Mouse (Mus musculus) heart, postnatal 25 days (tissue): Measurements from ENCODE around the gene Erc2. TPM values are rescaled to one million over a fixed set of nuclear protein-coding genes. Genes with fewer than 3 reads are reported as not detected.
"Not testable (repeated sequence)": the region's sequence is repeated elsewhere in the genome, so short reads cannot be mapped to it uniquely, and the experiment has no call there.

Source experiments
- DNase-seq: peaks from one replicate; pipeline ENCODE4 v3.0.0; 2022; ENCODE audit warnings: low spot score
- intact Hi-C: fragments of 180-260 bp; cut with DNase I; formaldehyde crosslinking; loops from one replicate; pipeline ENCODE4 v1.15.1; 2025
- total RNA-seq, 2 experiments: library from RNA; stranded (reverse); gene quantifications; 2 replicates each; pipeline ENCODE4 v1.2.3; 2021

Erc2 gene
- total RNA-seq, 2 experiments from 2014 or later, result 0.68 to 0.98 TPM

DNA sequence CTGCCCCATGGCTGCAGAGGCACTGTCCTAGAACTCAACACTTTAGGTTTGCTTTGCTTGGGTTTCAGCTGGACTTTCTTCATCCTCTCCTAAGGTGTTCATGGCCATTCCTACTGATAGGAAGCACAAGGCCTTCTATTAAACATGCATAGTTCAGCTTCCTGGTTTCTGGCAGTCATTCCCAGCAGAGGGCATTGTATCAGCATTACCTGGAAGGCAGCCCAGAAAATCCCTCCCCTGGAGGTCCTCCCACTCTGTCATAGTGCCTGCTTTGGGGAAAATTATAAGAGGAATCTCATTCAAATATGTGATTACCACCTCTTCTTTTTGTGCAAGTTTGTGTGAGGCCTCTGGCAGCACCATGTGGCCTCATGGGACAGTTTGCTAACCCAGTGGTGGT is 199.6 kb downstream of the Erc2 start:
- intact Hi-C loops, result no loop called here
- no peak for DNase-seq

DNA sequence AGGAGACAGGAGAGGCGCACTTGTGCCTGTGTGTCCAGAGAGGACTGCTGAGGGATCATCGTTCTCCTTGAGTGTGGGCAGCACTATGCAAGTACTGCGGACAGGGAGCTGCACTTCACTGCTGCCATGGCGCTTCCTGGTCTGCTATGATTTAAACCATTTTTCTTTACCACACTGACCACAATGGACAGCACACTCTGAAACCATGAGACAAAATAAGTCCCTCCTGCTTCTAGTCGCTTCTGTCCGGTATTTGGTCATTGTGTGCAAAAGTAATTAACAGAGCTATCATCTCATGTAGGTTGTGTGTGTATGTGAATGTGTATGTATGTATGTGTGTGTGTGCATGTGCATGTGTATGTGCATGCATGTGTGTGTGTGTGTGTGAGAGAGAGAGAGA is 200.3 kb downstream of the Erc2 start:
- no peak for DNase-seq
- intact Hi-C loops, result no loop called here

DNA sequence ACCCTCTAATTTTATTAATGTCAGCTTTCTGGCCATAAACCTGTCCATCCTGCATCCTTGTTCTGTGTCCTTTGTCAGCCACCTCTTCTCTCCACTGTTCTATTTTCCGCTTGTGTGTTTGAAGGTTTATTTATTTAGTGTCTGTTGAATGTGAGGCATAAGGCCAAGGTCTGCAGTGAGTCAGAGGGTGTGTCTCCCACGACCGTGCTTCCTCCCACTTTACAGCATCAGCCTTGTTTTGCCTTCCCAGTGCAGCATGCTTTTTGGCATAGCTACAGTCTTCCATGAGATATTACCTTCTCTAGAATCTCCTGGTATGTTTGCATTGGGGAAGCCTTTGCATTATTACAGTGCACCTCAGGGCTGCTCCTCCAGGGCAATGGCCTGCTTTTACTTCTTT is 200.8 kb downstream of the Erc2 start:
- no peak for DNase-seq
- intact Hi-C loops, result no loop called here

DNA sequence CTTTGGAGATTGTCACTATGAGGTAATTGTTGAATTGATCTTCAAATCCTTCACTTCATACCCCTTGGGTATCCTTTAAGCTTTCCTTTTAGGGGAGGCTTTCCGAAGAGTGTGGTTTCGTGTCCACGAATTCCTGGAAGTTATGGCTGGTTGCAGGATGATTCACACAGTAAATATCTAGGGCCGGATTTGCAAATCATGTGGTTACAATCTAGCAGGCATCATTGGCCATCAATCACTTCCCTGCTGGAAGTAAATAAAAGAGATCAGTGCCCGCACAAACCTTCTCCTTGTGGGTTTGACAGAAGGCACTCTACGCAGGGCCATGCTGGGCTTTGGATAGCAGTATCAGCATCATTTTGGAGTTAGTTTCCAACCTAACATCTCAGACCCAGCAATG is 201.7 kb downstream of the Erc2 start:
- no peak for DNase-seq
- intact Hi-C loops, result no loop called here

DNA sequence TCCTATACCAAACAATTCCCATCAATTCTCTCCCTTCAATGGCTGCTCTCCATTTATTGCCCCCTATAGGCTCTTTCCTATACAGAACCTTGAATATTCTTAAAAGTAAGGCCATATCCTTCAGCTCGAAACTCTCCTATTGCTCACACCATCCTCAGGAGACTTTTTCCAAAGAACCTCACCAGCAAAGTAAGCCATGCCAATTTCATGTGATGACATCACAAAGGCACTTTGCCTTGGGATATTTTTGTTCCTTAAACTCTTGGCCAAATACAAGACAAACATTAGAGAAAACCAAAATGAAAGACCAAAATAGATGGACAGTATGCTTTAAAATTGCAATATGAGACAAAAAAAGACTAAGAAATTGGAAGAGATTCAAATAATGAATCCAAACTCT is 204.6 kb downstream of the Erc2 start:
- intact Hi-C loops, result no loop called here
- no peak for DNase-seq

DNA sequence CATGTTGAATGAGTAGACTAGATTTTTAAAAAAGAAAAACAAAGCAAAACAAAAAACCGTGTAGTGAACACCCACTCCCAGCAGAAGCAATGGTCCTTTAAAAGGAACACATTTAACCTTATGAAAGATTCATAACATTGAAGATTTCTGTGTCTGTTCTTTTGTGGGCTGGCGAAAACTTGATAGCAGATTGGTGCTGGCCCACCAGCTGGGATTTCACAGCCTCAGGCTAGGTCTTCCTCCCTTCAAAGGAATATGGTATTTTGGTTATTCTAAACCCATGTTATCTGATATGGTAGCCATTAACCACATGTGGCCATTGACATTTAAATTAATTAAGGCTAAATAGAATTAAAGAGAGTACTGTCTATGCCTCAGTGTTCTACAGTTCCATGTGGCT is 205.9 kb downstream of the Erc2 start:
- intact Hi-C loops, result no loop called here
- DNase-seq, result no peak

DNA sequence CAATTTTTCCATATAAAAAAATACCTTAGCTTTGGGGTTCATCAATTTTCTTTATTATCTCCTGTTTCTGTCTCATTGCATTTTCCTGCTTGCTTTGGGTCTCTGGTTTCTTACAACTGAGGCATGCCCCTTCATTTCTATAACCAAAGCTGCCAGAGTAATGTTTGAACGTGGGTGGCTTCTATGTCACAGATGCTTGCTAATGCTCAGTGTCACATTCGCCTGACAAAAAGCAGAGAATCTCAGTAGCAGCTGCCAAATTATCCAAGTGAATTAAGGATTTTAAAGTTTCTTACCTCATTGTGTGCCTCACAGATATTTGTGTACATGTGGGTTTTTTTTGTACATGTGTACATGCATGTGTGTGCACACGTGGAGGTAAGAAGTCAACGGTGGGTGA is 210.0 kb downstream of the Erc2 start:
- intact Hi-C loops, result no loop called here
- DNase-seq, result no peak

DNA sequence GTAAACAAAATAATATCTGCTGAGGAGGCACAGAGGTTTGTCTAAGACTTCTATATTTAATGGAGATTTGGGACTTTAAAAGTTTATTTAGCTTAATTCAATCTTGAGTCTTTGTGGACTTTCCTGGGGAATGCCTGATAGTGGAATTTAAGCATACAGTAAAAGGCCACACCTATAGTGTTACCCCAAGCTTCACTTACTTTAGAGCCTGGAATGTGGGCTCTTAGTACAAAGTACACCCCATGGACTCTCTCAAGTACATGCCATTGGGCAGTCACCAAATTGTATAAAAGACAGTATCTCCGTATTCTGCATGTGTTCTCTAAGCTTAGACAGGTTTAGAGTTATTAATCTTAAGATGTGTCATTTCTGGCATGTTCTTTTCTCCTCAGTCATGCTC is 213.1 kb downstream of the Erc2 start:
- DNase-seq, result no peak
- intact Hi-C loops, result no loop called here

DNA sequence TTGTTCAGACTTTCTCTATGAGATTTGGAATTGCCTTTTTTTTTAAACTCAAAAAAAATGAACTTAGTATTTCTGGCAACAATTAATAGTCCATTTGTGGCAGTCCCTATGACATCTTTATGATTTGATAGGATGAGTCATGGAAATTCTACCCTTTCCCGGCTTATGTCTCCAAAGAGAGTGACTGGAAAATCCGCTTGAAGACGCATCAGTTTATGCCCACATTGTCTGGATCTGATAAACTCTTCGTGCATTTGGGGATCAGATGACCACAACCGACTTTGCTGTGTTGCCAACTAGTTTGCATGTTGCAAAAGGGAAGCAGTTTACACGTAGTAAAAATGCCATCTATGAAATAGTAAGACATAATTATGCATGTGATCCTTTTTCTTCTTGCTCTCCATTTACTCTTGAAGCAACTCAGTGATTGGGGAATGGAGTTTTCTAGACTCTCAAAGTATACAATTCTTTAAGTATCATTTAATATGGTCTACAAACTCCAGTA is 215.4 kb downstream of the Erc2 start:
- intact Hi-C loops, result no loop called here
- DNase-seq, result no peak

DNA sequence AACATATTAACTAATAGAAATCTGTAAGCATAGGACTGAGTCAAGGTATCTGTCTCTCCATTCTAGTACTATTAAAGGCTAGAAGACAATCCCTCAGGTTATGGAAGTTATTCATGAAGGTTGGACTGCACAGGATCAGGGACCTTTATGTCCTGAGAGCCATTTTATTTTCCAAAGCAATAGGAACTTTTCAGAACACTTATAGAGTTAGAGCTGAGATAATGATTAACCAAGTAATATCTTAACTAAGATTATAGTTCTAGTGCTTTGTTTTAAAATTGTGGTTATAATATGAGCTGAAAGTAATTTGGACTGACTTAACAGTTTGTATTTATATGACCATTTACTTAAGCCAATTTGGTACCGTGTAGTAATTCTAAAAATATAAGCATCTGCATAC is 217.9 kb downstream of the Erc2 start:
- intact Hi-C loops, result no loop called here
- DNase-seq, result no peak

DNA sequence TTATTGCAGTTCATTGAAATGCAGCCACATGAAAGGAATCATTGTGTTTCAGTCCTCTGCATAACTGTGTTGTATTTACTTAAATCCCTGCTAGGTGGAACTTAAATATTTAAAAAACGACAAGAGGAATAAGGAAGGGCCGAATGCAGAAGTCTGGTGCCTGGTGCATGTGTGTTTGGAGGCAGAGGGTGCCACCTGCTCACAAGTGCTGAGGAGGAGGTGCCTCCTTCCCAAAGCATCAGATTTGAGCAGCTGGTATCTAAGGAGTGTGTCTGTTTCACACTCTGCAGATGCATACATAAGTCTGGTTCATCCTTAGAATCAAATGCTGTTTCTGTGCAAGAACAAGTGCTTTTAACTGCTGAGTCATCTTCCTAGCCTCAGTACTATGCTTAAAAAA is 224.6 kb downstream of the Erc2 start:
- DNase-seq, result no peak
- intact Hi-C loops, result no loop called here

DNA sequence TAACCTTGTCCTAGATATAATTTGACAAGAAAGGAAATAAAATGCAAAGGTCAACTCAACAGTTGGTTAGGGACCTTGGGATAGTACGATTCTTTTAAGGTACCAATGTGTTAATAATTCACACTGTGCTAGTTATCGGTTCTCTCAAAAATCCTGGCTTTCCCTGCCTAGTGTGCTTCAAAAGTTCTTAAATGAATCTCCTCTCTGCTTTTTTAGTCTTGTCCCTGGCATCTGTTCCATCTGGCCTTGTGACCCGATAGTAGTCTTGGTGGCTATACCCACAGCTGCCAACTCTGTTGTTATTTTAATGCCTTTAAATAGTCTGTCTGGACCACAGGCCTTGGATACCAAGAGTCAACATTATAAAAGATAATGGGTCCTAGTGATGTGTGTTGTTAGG is 225.1 kb downstream of the Erc2 start:
- DNase-seq, result no peak

DNA sequence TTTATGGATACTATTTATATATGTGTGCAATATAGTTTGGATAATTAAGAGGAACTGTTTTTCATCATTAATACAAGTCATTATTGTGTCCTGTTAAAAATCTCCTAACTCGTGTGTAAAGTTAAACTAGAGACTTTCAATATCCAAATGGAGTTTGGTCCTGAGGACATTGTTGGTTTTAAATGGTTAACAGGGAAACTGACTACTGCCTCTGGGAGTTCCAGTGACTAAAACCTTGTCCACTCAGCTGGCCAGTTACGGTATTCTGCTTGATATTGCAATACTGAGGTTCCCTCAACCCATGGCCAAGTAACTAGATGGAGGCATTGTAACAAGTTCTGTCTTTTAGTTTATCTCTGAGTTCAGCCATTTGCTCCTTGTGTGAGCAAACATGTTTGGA is 229.0 kb downstream of the Erc2 start:
- intact Hi-C loops, result no loop called here
- no peak for DNase-seq

More for the DNA sequence above, 225.1 kb downstream of the Erc2 start:
- intact Hi-C loops, result no loop called here

DNA sequence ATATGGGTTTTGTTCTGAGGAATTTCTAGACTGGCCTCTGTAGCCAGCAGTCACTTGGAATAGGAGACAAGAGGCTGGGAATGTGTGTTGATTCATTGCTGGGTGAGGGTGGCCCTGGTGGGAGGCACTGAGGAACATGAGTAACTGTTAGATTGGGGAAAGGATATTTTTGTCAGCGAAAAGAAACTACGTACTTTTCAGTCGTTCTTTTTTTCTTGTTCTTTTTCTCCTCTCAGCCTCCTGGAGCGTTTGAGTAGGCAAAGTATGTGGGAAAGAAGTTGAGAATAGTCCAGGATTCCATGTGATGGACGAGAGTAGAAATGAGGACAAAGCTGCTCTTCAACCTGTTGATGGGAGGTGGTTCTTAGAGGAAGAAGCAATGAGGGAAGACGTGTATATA is 230.4 kb downstream of the Erc2 start:
- intact Hi-C loops, result no loop called here
- no peak for DNase-seq

DNA sequence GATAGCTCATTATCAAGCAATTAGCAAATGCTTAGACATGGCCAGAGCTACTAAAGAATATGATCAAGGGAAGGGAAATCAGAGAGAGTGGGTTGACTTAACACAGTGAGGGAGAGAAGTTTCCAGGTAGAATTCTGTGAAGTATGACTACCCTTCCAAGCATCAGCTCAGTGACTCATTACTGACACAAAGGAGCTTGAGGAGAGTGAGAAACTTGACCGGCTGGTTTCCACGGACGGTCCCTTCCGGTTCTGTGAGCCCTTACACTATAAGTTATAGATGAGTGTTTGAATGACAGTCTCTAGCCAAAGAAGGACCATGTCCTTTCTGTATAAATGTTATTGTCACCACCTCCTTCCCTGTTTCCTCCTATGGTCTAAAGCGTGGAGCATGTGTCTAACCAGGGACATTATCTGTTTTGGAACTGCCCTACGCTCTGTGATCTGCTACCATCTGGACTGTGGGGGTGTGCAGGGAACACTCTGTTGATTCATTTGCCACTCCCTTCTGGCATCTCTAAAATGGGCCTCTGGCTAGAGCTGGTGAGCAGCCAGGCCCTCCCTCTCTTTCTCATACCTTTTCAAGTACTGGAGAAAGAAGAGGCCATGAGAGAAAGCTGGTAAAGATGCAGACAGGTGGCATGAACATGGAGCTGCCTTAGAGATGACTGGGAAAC is 238.3 kb downstream of the Erc2 start:
- intact Hi-C loops, result no loop called here
- DNase-seq, result no peak

DNA sequence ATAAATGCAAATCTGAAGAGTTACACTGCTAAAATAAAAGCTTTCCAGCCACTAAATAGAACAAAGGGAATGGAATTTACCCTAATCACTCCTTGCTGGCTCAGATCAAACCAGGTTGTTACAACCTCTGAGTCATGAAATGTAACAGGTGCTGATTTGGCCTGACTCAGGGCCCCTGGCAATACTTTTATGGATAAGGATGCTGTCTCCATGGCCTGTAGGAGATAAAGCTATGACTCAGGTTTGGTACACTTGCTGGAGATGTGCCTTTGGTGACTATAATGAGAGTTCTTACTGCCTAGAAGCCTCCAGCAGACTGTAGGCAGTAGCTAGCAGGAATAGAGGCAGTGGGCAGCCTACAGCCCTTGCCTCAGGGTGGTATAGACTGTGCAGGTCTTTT is 240.1 kb downstream of the Erc2 start:
- no peak for DNase-seq
- intact Hi-C loops, result no loop called here

DNA sequence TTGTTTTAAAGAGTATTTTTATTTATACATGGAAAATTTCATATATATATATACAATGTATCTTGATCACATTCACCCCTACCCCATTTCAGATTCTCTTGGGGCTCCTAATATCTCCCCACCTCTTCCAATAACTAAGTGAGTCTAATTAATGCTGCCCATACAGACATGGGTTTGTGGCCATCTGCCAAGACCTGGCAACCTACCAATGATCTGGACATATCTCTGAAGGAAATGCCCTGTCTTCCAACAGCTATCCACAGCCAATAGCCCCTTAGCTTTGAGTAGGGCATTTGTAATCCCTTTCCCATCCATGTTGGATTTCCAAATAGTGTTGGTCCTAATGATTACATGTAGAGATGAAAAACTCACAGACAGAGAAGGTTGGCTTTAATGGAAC is 245.2 kb downstream of the Erc2 start:
- intact Hi-C loops, result no loop called here
- DNase-seq, result no peak

DNA sequence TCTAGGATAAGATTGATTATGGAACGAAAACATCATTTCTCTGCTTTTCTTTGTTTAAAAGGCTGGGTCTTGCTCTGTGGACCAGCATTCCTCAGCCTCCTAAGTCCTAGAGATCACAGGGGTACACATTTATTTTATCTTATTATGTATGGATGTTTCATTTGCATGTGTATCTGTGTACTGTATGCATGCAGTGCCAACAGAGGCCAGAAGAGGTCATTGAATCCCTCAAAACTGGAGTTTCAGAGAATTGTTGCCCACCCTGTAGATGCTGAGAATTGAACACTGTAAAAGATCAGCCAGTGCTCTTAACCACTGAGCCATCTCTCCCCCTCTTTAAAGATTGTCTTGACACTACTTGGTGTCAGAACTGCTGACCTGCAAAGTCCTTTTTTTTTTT is 251.4 kb downstream of the Erc2 start:
- DNase-seq, result no peak
- intact Hi-C loops, result no loop called here

DNA sequence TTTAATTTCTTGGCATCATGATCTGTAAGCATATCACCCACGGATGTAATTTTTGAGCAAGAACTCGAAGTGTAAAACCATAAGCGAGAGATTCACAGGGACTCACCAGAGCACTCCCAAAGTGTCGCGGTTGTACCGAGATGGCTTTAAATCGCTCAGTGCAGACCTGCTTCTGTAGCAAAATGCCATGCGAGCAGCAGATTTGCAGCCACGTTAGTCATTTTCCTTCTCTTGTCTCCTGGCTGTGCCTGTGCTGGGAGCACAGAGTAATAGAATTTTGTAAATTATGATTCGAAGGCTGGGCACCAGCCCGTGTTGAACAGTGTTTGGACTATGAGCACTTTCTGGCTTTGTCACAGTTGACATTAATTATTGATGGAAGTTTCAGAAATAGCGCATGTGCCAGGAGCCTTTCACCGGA is 253.8 kb downstream of the Erc2 start:
- intact Hi-C loops, result no loop called here
- DNase-seq, result no peak

DNA sequence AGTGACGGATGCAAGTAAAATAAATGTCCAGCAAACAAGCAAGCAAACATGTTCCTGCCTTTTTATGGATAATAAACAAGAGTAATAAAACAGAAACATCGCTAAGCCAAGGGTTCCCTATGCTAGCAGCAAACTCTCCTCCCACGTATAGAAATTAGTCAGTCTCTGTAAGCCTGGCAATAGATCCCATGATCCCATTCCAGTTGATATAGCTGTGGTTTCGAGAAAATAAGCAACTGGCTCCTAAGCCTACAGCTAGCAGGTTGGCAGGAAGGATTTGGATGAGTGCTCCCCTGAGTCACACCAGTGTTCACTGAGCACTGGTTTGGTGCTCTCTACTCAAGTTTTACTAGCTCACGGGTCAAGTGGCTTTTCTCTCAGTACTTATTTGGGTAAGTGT is 259.7 kb downstream of the Erc2 start:
- intact Hi-C loops, result no loop called here
- no peak for DNase-seq

DNA sequence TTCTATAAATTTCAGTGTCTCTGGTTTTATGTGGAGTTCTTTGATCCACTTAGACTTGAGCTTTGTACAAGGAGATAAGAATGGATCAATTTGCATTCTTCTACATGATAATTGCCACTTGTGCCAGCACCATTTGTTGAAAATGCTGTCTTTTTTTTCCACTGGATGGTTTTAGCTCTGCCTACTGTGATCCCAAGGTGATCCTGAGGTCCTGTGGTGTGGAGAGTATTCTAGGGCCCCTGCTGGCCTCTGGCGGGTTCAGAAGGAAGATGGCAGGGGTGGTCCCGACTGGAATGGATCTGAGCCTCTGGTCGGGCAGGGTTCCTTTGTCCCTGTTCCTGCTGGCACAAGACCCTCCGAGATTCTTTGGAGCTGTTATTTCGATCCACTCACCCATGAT is 264.1 kb downstream of the Erc2 start:
- DNase-seq, intact Hi-C loops: not testable (repeated sequence)

DNA sequence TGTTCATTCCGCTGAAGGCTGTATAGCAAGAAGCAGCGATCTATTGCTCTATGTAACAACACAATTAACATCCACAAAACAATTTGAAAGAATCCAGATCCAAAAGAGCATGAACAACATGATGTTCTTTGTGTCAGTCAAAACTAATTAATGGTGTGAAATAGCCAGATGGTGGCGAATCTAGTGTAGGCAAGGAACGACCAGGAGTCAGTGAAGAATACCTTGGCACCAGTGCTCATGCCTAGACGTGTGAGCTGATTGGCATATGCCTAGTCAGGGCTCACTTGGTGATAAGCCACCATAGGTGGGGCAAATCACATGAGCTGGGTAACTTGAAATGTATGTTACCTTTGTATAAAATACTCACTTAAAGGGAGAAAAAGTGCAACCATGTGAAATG is 265.3 kb downstream of the Erc2 start:
- DNase-seq, result no peak
- intact Hi-C loops, result no loop called here
